Mouse (Mus musculus): ENCODE measurements around the gene Nectin2. TPM values are rescaled to one million over a fixed set of nuclear protein-coding genes. Genes with fewer than 3 reads are reported as not detected.

Nectin2 gene
- polyA plus RNA-seq, 1 experiment = 6.8 TPM

- Histone ChIP-seq H3K27me3 (replicated peaks) (peaks cover 3% of the 10 kb centered on the region), H3K9me3 (no peaks in the 10 kb centered on the region), H3K4me3 (replicated peaks) (no peak overlapping the region), H3K4me1 (peaks cover 52% of the 10 kb centered on the region), H3K36me3 (replicated peaks; ENCODE audit: low read length) (peaks cover 52% of the 10 kb centered on the region)
- TF ChIP-seq GATA1 (IDR thresholded peaks at IDR 0.05; ENCODE audit: borderline replicate concordance, low read length) (no peak), FLI1 (IDR thresholded peaks at IDR 0.05; ENCODE audit: low read length) (no peak)
These were observed 36.7 kb downstream of the Nectin2 start for GRCm38 (mm10) chr7:19713598-19713997.

GRCm38 (mm10) chr7:19713196-19713595 lies 37.1 kb downstream of the Nectin2 start:
- H3K9me3 ChIP-seq = no peaks in the 10 kb centered on the region

GRCm38 (mm10) chr7:19712414-19712813 lies 37.9 kb downstream of the Nectin2 start:
- H3K4me3 ChIP-seq (replicated peaks) = no peak overlapping the region
- H3K4me1 ChIP-seq = peaks cover 52% of the 10 kb centered on the region
- TF ChIP-seq FLI1 (IDR thresholded peaks at IDR 0.05; ENCODE audit: low read length) (no peak), GATA1 (IDR thresholded peaks at IDR 0.05; ENCODE audit: borderline replicate concordance, low read length) (no peak)
- H3K9me3 ChIP-seq = no peaks in the 10 kb centered on the region
- H3K27me3 ChIP-seq (replicated peaks) = no peaks in the 10 kb centered on the region
- peaks cover 63% of the 10 kb centered on the region for H3K36me3 ChIP-seq (replicated peaks; ENCODE audit: low read length)

More at GRCm38 (mm10) chr7:19713196-19713595, 37.1 kb downstream of the Nectin2 start:
- Histone ChIP-seq H3K4me1 (peaks cover 52% of the 10 kb centered on the region), H3K27me3 (replicated peaks) (peaks cover 3% of the 10 kb centered on the region), H3K4me3 (replicated peaks) (no peak overlapping the region), H3K36me3 (replicated peaks; ENCODE audit: low read length) (peaks cover 56% of the 10 kb centered on the region)
- TF ChIP-seq GATA1 (IDR thresholded peaks at IDR 0.05; ENCODE audit: borderline replicate concordance, low read length) (no peak), FLI1 (IDR thresholded peaks at IDR 0.05; ENCODE audit: low read length) (no peak)

GRCm38 (mm10) chr7:19710650-19711049 lies 39.6 kb downstream of the Nectin2 start:
- Histone ChIP-seq H3K4me1 (peaks cover 36% of the 10 kb centered on the region), H3K27me3 (replicated peaks) (no peaks in the 10 kb centered on the region), H3K9me3 (no peaks in the 10 kb centered on the region), H3K4me3 (replicated peaks) (no peak overlapping the region), H3K36me3 (replicated peaks; ENCODE audit: low read length) (peaks cover 73% of the 10 kb centered on the region)
- TF ChIP-seq FLI1 (IDR thresholded peaks at IDR 0.05; ENCODE audit: low read length) (no peak), GATA1 (IDR thresholded peaks at IDR 0.05; ENCODE audit: borderline replicate concordance, low read length) (no peak)

- Histone ChIP-seq H3K36me3 (replicated peaks; ENCODE audit: low read length) (peaks cover 88% of the 10 kb centered on the region), H3K27me3 (replicated peaks) (no peaks in the 10 kb centered on the region), H3K4me3 (replicated peaks) (no peak overlapping the region), H3K4me1 (peaks cover 30% of the 10 kb centered on the region), H3K9me3 (no peaks in the 10 kb centered on the region)
- TF ChIP-seq GATA1 (IDR thresholded peaks at IDR 0.05; ENCODE audit: borderline replicate concordance, low read length) = no peak
- no peak for TF ChIP-seq FLI1 (IDR thresholded peaks at IDR 0.05; ENCODE audit: low read length)
These were observed 45.0 kb downstream of the Nectin2 start for GRCm38 (mm10) chr7:19705271-19705670.

GRCm38 (mm10) chr7:19704475-19704874 lies 45.8 kb downstream of the Nectin2 start:
- Histone ChIP-seq H3K4me3 (replicated peaks) (no peak overlapping the region), H3K9me3 (no peaks in the 10 kb centered on the region), H3K4me1 (peaks cover 31% of the 10 kb centered on the region), H3K36me3 (replicated peaks; ENCODE audit: low read length) (peaks cover 83% of the 10 kb centered on the region), H3K27me3 (replicated peaks) (no peaks in the 10 kb centered on the region)
- TF ChIP-seq GATA1 (IDR thresholded peaks at IDR 0.05; ENCODE audit: borderline replicate concordance, low read length) (no peak), FLI1 (IDR thresholded peaks at IDR 0.05; ENCODE audit: low read length) (no peak)

- peaks cover 80% of the 10 kb centered on the region for H3K36me3 ChIP-seq (replicated peaks; ENCODE audit: low read length)
- peaks cover 11% of the 10 kb centered on the region for H3K27me3 ChIP-seq (replicated peaks)
- peaks cover 2% of the 10 kb centered on the region; the same call in 1 of the 2 replicates for H3K9me3 ChIP-seq
- no peak for TF ChIP-seq FLI1 (IDR thresholded peaks at IDR 0.05; ENCODE audit: low read length)
- no peak for TF ChIP-seq GATA1 (IDR thresholded peaks at IDR 0.05; ENCODE audit: borderline replicate concordance, low read length)
- no peak overlapping the region for H3K4me3 ChIP-seq (replicated peaks)
- H3K4me1 ChIP-seq = peaks cover 28% of the 10 kb centered on the region
These were observed 47.3 kb downstream of the Nectin2 start for GRCm38 (mm10) chr7:19702859-19703555.

GRCm38 (mm10) chr7:19701069-19701761 lies 49.1 kb downstream of the Nectin2 start:
- peaks cover 34% of the 10 kb centered on the region for H3K4me1 ChIP-seq
- TF ChIP-seq FLI1 (IDR thresholded peaks at IDR 0.05; ENCODE audit: low read length) = no peak
- TF ChIP-seq GATA1 (IDR thresholded peaks at IDR 0.05; ENCODE audit: borderline replicate concordance, low read length) = no peak

GRCm38 (mm10) chr7:19700299-19701068 lies 49.8 kb downstream of the Nectin2 start:
- TF ChIP-seq FLI1 (IDR thresholded peaks at IDR 0.05; ENCODE audit: low read length) = no peak
- TF ChIP-seq GATA1 (IDR thresholded peaks at IDR 0.05; ENCODE audit: borderline replicate concordance, low read length) = no peak
- H3K27me3 ChIP-seq (replicated peaks) = peaks cover 30% of the 10 kb centered on the region
- no peak overlapping the region for H3K4me3 ChIP-seq (replicated peaks)
- H3K36me3 ChIP-seq (replicated peaks; ENCODE audit: low read length) = peaks cover 86% of the 10 kb centered on the region
- H3K9me3 ChIP-seq = peaks cover 21% of the 10 kb centered on the region
- H3K4me1 ChIP-seq = peaks cover 39% of the 10 kb centered on the region

More at GRCm38 (mm10) chr7:19701069-19701761, 49.1 kb downstream of the Nectin2 start:
- Histone ChIP-seq H3K9me3 (peaks cover 17% of the 10 kb centered on the region), H3K4me3 (replicated peaks) (no peak overlapping the region), H3K27me3 (replicated peaks) (peaks cover 29% of the 10 kb centered on the region), H3K36me3 (replicated peaks; ENCODE audit: low read length) (peaks cover 82% of the 10 kb centered on the region)
